Mouse (Mus musculus) gastrocnemius, postnatal 10 days (tissue): Measurements from ENCODE around the gene Gm20388. TPM values are rescaled to one million over a fixed set of nuclear protein-coding genes. Genes with fewer than 3 reads are reported as not detected.

Experiments used
- DNase-seq: peaks from one replicate; pipeline ENCODE4 v3.0.0; 2021; ENCODE audit warnings: mixed read lengths
- total RNA-seq, 2 experiments: library from RNA; stranded (reverse); gene quantifications; 2 replicates each; pipeline ENCODE4 v1.2.3; 2021

Gene Gm20388
- total RNA-seq, 2 experiments from 2014 or later = 2.9 to 6.0 TPM

GRCm38 (mm10) chr8:120685591-120685990, 775.0 kb downstream of the Gm20388 start:
- DNase-seq = no peak

GRCm38 (mm10) chr8:120686051-120686450, 775.4 kb downstream of the Gm20388 start:
- no peak for DNase-seq

- DNase-seq = no peak
These were observed 775.9 kb downstream of the Gm20388 start for GRCm38 (mm10) chr8:120686576-120686975.

- DNase-seq = no peak
These were observed 777.1 kb downstream of the Gm20388 start for GRCm38 (mm10) chr8:120687786-120688185.

GRCm38 (mm10) chr8:120688511-120688910, 777.9 kb downstream of the Gm20388 start:
- DNase-seq = no peak

- no peak for DNase-seq
These were observed 782.3 kb downstream of the Gm20388 start for GRCm38 (mm10) chr8:120692934-120693333.

GRCm38 (mm10) chr8:120693861-120694493, 783.3 kb downstream of the Gm20388 start:
- no peak for DNase-seq

GRCm38 (mm10) chr8:120696401-120697153, 785.9 kb downstream of the Gm20388 start:
- DNase-seq = no peak

- DNase-seq = peak; percentile 74
These were observed 786.7 kb downstream of the Gm20388 start for GRCm38 (mm10) chr8:120697154-120697978.

- no peak for DNase-seq
These were observed 787.3 kb downstream of the Gm20388 start for GRCm38 (mm10) chr8:120697979-120698272.

GRCm38 (mm10) chr8:120698426-120698825, 787.8 kb downstream of the Gm20388 start:
- DNase-seq = no peak

- no peak for DNase-seq
These were observed 788.4 kb downstream of the Gm20388 start for GRCm38 (mm10) chr8:120699079-120699478.

- DNase-seq = no peak
These were observed 788.9 kb downstream of the Gm20388 start for GRCm38 (mm10) chr8:120699565-120699964.

GRCm38 (mm10) chr8:120700053-120700452, 789.4 kb downstream of the Gm20388 start:
- DNase-seq = no peak

GRCm38 (mm10) chr8:120701758-120702465, 791.3 kb downstream of the Gm20388 start:
- DNase-seq = no peak

- DNase-seq = no peak
These were observed 793.6 kb downstream of the Gm20388 start for GRCm38 (mm10) chr8:120704203-120704602.

GRCm38 (mm10) chr8:120705163-120705562, 794.5 kb downstream of the Gm20388 start:
- no peak for DNase-seq

GRCm38 (mm10) chr8:120706193-120706592, 795.6 kb downstream of the Gm20388 start:
- no peak for DNase-seq

- DNase-seq = no peak
These were observed 798.5 kb downstream of the Gm20388 start for GRCm38 (mm10) chr8:120709176-120709575.

- no peak for DNase-seq
These were observed 804.6 kb downstream of the Gm20388 start for GRCm38 (mm10) chr8:120715200-120715599.

- no peak for DNase-seq
These were observed 805.5 kb downstream of the Gm20388 start for GRCm38 (mm10) chr8:120715996-120716680.
